Mouse (Mus musculus): ENCODE measurements at regions not wholly inside any gene's neighbourhood (a gene's known extent, or its start where the extent isn't known, plus 50 kb on each side); places are given as distances from the start of the nearest gene placed in this dataset.
"Not testable (repeated sequence)": the region's sequence is repeated elsewhere in the genome, so short reads cannot be mapped to it uniquely, and the experiment has no call there.

GRCm38 (mm10) chr12:115464777-115465176 is 582.7 kb upstream of the Zfp386 start:
- H3K4me1 ChIP-seq (replicated peaks; ENCODE audit: control insufficient read depth in 2 of 2, insufficient read depth in 2 of 2, low read length in 1 of 2); DNase-seq (ENCODE audit: low read depth in 3 of 3, low spot score in 3 of 3); H3K4me2 ChIP-seq (ENCODE audit: low read depth); H3K9ac ChIP-seq (replicated peaks); H3K27me3 ChIP-seq (ENCODE audit: control insufficient read depth, insufficient read depth, low read length); H3K36me3 ChIP-seq (replicated peaks; ENCODE audit: control insufficient read depth, insufficient read depth, low read depth); H3K4me3 ChIP-seq (ENCODE audit: insufficient read depth in 1 of 2, low read depth in 2 of 2, low read length in 2 of 2); H3K9me3 ChIP-seq (ENCODE audit: control insufficient read depth, low read length); ATAC-seq (ENCODE audit: insufficient read depth); H3K27ac ChIP-seq: not testable (repeated sequence)

- not testable (repeated sequence) for H3K27me3 ChIP-seq (ENCODE audit: control insufficient read depth, insufficient read depth, low read length); H3K36me3 ChIP-seq (replicated peaks; ENCODE audit: control insufficient read depth, insufficient read depth, low read depth); H3K4me3 ChIP-seq (ENCODE audit: insufficient read depth in 1 of 2, low read depth in 2 of 2, low read length in 2 of 2); H3K9ac ChIP-seq (replicated peaks); H3K27ac ChIP-seq; H3K9me3 ChIP-seq (ENCODE audit: control insufficient read depth, low read length); H3K4me1 ChIP-seq (replicated peaks; ENCODE audit: control insufficient read depth in 2 of 2, insufficient read depth in 2 of 2, low read length in 1 of 2); DNase-seq (ENCODE audit: low read depth in 3 of 3, low spot score in 3 of 3); H3K4me2 ChIP-seq (ENCODE audit: low read depth); ATAC-seq (ENCODE audit: insufficient read depth)
- WGBS (ENCODE audit: insufficient replicate concordance): 17% methylated on average over 4 of the region's 4 CpGs
Observed at GRCm38 (mm10) chr12:115468015-115468414, 579.5 kb upstream of the Zfp386 start.

- H3K9ac ChIP-seq (replicated peaks); H3K4me2 ChIP-seq (ENCODE audit: low read depth); H3K4me3 ChIP-seq (ENCODE audit: insufficient read depth in 1 of 2, low read depth in 2 of 2, low read length in 2 of 2); H3K9me3 ChIP-seq (ENCODE audit: control insufficient read depth, low read length); H3K27me3 ChIP-seq (ENCODE audit: control insufficient read depth, insufficient read depth, low read length); DNase-seq (ENCODE audit: low read depth in 3 of 3, low spot score in 3 of 3); ATAC-seq (ENCODE audit: insufficient read depth); H3K4me1 ChIP-seq (replicated peaks; ENCODE audit: control insufficient read depth in 2 of 2, insufficient read depth in 2 of 2, low read length in 1 of 2); H3K27ac ChIP-seq; H3K36me3 ChIP-seq (replicated peaks; ENCODE audit: control insufficient read depth, insufficient read depth, low read depth): not testable (repeated sequence)
Observed at GRCm38 (mm10) chr12:115468569-115468968, 579.0 kb upstream of the Zfp386 start.

GRCm38 (mm10) chr12:115498865-115499264 is 548.7 kb upstream of the Zfp386 start:
- no peak overlapping the region for H3K9ac ChIP-seq (replicated peaks)
- no peak overlapping the region for H3K27ac ChIP-seq
- no peaks in the 10 kb centered on the region for H3K9me3 ChIP-seq (ENCODE audit: control insufficient read depth, low read length)
- H3K4me1 ChIP-seq (replicated peaks; ENCODE audit: control insufficient read depth in 2 of 2, insufficient read depth in 2 of 2, low read length in 1 of 2): no peaks in the 10 kb centered on the region
- no peaks in the 10 kb centered on the region for H3K27me3 ChIP-seq (ENCODE audit: control insufficient read depth, insufficient read depth, low read length)
- WGBS (ENCODE audit: insufficient replicate concordance): 24% methylated on average over 1 of the region's 1 CpGs
- H3K4me3 ChIP-seq (ENCODE audit: insufficient read depth in 1 of 2, low read depth in 2 of 2, low read length in 2 of 2): no peak overlapping the region
- no peak overlapping the region for H3K4me2 ChIP-seq (ENCODE audit: low read depth)
- ATAC-seq (ENCODE audit: insufficient read depth) (no peak), DNase-seq (ENCODE audit: low read depth in 3 of 3, low spot score in 3 of 3) (no peak)
- H3K36me3 ChIP-seq (replicated peaks; ENCODE audit: control insufficient read depth, insufficient read depth, low read depth): no peaks in the 10 kb centered on the region
- TF ChIP-seq CTCF (IDR thresholded peaks at IDR 0.05; ENCODE audit: low read depth) (no peak), EP300 (IDR thresholded peaks at IDR 0.05; ENCODE audit: low read depth) (no peak)

GRCm38 (mm10) chr12:115507285-115507684 is 540.2 kb upstream of the Zfp386 start:
- H3K9ac ChIP-seq (replicated peaks); H3K4me2 ChIP-seq (ENCODE audit: low read depth); H3K9me3 ChIP-seq (ENCODE audit: control insufficient read depth, low read length); H3K4me1 ChIP-seq (replicated peaks; ENCODE audit: control insufficient read depth in 2 of 2, insufficient read depth in 2 of 2, low read length in 1 of 2); H3K4me3 ChIP-seq (ENCODE audit: insufficient read depth in 1 of 2, low read depth in 2 of 2, low read length in 2 of 2); H3K36me3 ChIP-seq (replicated peaks; ENCODE audit: control insufficient read depth, insufficient read depth, low read depth); ATAC-seq (ENCODE audit: insufficient read depth); H3K27ac ChIP-seq; DNase-seq (ENCODE audit: low read depth in 3 of 3, low spot score in 3 of 3); H3K27me3 ChIP-seq (ENCODE audit: control insufficient read depth, insufficient read depth, low read length): not testable (repeated sequence)
- WGBS (ENCODE audit: insufficient replicate concordance): 39% methylated on average over 3 of the region's 3 CpGs

- DNase-seq (ENCODE audit: low read depth in 3 of 3, low spot score in 3 of 3); H3K9ac ChIP-seq (replicated peaks); H3K9me3 ChIP-seq (ENCODE audit: control insufficient read depth, low read length); H3K27ac ChIP-seq; H3K36me3 ChIP-seq (replicated peaks; ENCODE audit: control insufficient read depth, insufficient read depth, low read depth); H3K4me3 ChIP-seq (ENCODE audit: insufficient read depth in 1 of 2, low read depth in 2 of 2, low read length in 2 of 2); H3K27me3 ChIP-seq (ENCODE audit: control insufficient read depth, insufficient read depth, low read length); H3K4me2 ChIP-seq (ENCODE audit: low read depth); ATAC-seq (ENCODE audit: insufficient read depth); H3K4me1 ChIP-seq (replicated peaks; ENCODE audit: control insufficient read depth in 2 of 2, insufficient read depth in 2 of 2, low read length in 1 of 2): not testable (repeated sequence)
- WGBS (ENCODE audit: insufficient replicate concordance): 19% methylated on average over 1 of the region's 1 CpGs
Observed at GRCm38 (mm10) chr12:115508615-115509342, 538.7 kb upstream of the Zfp386 start.

- H3K27me3 ChIP-seq (ENCODE audit: control insufficient read depth, insufficient read depth, low read length); H3K4me1 ChIP-seq (replicated peaks; ENCODE audit: control insufficient read depth in 2 of 2, insufficient read depth in 2 of 2, low read length in 1 of 2); H3K9me3 ChIP-seq (ENCODE audit: control insufficient read depth, low read length); H3K27ac ChIP-seq; H3K9ac ChIP-seq (replicated peaks); H3K4me2 ChIP-seq (ENCODE audit: low read depth); H3K36me3 ChIP-seq (replicated peaks; ENCODE audit: control insufficient read depth, insufficient read depth, low read depth); DNase-seq (ENCODE audit: low read depth in 3 of 3, low spot score in 3 of 3); H3K4me3 ChIP-seq (ENCODE audit: insufficient read depth in 1 of 2, low read depth in 2 of 2, low read length in 2 of 2); ATAC-seq (ENCODE audit: insufficient read depth): not testable (repeated sequence)
- 57% methylated on average over 2 of the region's 2 CpGs for WGBS (ENCODE audit: insufficient replicate concordance)
Observed at GRCm38 (mm10) chr12:115518778-115519541, 528.6 kb upstream of the Zfp386 start.
